ENCODE assay signal across 8 mouse cellular contexts in genomic region chr15:86034781-86035360, GRCm38 (mm10). TPM values are rescaled to one million over a fixed set of nuclear protein-coding genes. Genes with fewer than 3 reads are reported as not detected.
DNase-seq lines count a peak whose midpoint lies in the region; ATAC-seq and TF ChIP-seq lines count a peak whose summit lies in the region.

No protein-coding gene starts in this region.

- H3K36me3 ChIP-seq in kidney, adult 2 months (ENCODE audit: control insufficient read depth, insufficient read depth, low read length): no peaks in the 10 kb centered on the region
- peaks cover 16% of the 10 kb centered on the region; the same call in 1 of the 2 replicates for H3K36me3 ChIP-seq in embryonic facial prominence, embryonic 14.5 days (ENCODE audit: control insufficient read depth, insufficient read depth, low read length)
- H3K36me3 ChIP-seq in limb, embryonic 10.5 days: peaks cover 20% of the 10 kb centered on the region
- no peaks in the 10 kb centered on the region for H3K36me3 ChIP-seq in midbrain, embryonic 16.5 days (ENCODE audit: control insufficient read depth, insufficient read depth, low read length)

- H3K4me3 ChIP-seq in kidney, adult 2 months (ENCODE audit: insufficient read depth, low read depth, low read length): peak overlapping the region; percentile 45; the same call in 1 of the 2 replicates
- H3K4me3 ChIP-seq in embryonic facial prominence, embryonic 14.5 days (ENCODE audit: low read depth, low read length): peak overlapping the region; percentile 66
- H3K4me3 ChIP-seq in limb, embryonic 10.5 days: peak overlapping the region; percentile 65
- H3K4me3 ChIP-seq in midbrain, embryonic 16.5 days (ENCODE audit: low read depth, low read length): no peak overlapping the region
- no peak overlapping the region for H3K4me3 ChIP-seq in cerebellum, adult 2 months (replicated peaks; ENCODE audit: insufficient read depth, low read depth, low read length)

- peak overlapping the region; percentile 87 for H3K4me2 ChIP-seq in embryonic facial prominence, embryonic 14.5 days (ENCODE audit: low read depth, low read length)
- peak overlapping the region; percentile 58 for H3K4me2 ChIP-seq in midbrain, embryonic 16.5 days (ENCODE audit: low read length)

- H3K9ac ChIP-seq in embryonic facial prominence, embryonic 14.5 days (ENCODE audit: low read depth, low read length): 0 out of 2 replicates have a peak overlapping the region, but pooled peaks have one; percentile 69
- no peak overlapping the region for H3K9ac ChIP-seq in midbrain, embryonic 16.5 days (ENCODE audit: low read depth, low read length)

- no peak for TF ChIP-seq CTCF in kidney, adult 2 months (conservative IDR thresholded peaks at IDR 0.05; ENCODE audit: insufficient read depth, insufficient read length, low read depth, low read length)
- TF ChIP-seq CTCF in cerebellum, adult 2 months (IDR thresholded peaks at IDR 0.05; ENCODE audit: borderline replicate concordance, insufficient read depth, low read depth, low read length): no peak

- peaks cover 11% of the 10 kb centered on the region; the same call in 1 of the 2 replicates for H3K9me3 ChIP-seq in embryonic facial prominence, embryonic 14.5 days (ENCODE audit: control insufficient read depth, low read length)
- 0 out of 2 replicates have a peak, but pooled peaks cover 2% of the 10 kb centered on the region for H3K9me3 ChIP-seq in limb, embryonic 10.5 days (replicated peaks)
- no peaks in the 10 kb centered on the region; the same call in 1 of the 2 replicates for H3K9me3 ChIP-seq in midbrain, embryonic 16.5 days (replicated peaks; ENCODE audit: control insufficient read depth, low read length, poor library complexity, severe bottlenecking)

- no peaks in the 10 kb centered on the region for H3K27me3 ChIP-seq in kidney, adult 2 months (replicated peaks; ENCODE audit: control insufficient read depth, insufficient read depth, low read length)
- H3K27me3 ChIP-seq in embryonic facial prominence, embryonic 14.5 days (replicated peaks; ENCODE audit: control insufficient read depth, insufficient read depth, low read length): peaks cover 25% of the 10 kb centered on the region
- H3K27me3 ChIP-seq in limb, embryonic 10.5 days (ENCODE audit: low read depth, poor library complexity, severe bottlenecking): peaks cover 73% of the 10 kb centered on the region
- H3K27me3 ChIP-seq in midbrain, embryonic 16.5 days (ENCODE audit: control insufficient read depth, insufficient read depth, low read depth, low read length): peaks cover 35% of the 10 kb centered on the region
- H3K27me3 ChIP-seq in cerebellum, adult 2 months (ENCODE audit: control insufficient read depth, insufficient read depth, low read length): no peaks in the 10 kb centered on the region; the same call in 1 of the 2 replicates

- ATAC-seq in embryonic facial prominence, embryonic 14.5 days (ENCODE audit: low read depth): peak; percentile 10
- no peak for ATAC-seq in midbrain, embryonic 16.5 days

- peaks cover 7% of the 10 kb centered on the region; the same call in 1 of the 2 replicates for H3K4me1 ChIP-seq in kidney, adult 2 months (ENCODE audit: control insufficient read depth, insufficient read depth, low read length)
- peaks cover 4% of the 10 kb centered on the region; the same call in 1 of the 2 replicates for H3K4me1 ChIP-seq in embryonic facial prominence, embryonic 14.5 days (ENCODE audit: control insufficient read depth, insufficient read depth, low read length)
- H3K4me1 ChIP-seq in limb, embryonic 10.5 days: peaks cover 36% of the 10 kb centered on the region
- peaks cover 21% of the 10 kb centered on the region for H3K4me1 ChIP-seq in midbrain, embryonic 16.5 days (ENCODE audit: control insufficient read depth, insufficient read depth, low read length)
- no peaks in the 10 kb centered on the region for H3K4me1 ChIP-seq in cerebellum, adult 2 months (ENCODE audit: control insufficient read depth, insufficient read depth, low read length)

- TF ChIP-seq POLR2A in kidney, adult 2 months (IDR thresholded peaks at IDR 0.05; ENCODE audit: low read depth, low read length): no peak
- TF ChIP-seq POLR2A in cerebellum, adult 2 months (IDR thresholded peaks at IDR 0.05; ENCODE audit: borderline replicate concordance, insufficient read depth, low read length): no peak

- WGBS in kidney, adult 2 months: 17% methylated on average over 12 of the region's 12 CpGs
- 5% methylated on average over 12 of the region's 12 CpGs for WGBS in embryonic facial prominence, embryonic 14.5 days
- WGBS in limb, embryonic 10.5 days: 1% methylated on average over 12 of the region's 12 CpGs
- 7% methylated on average over 12 of the region's 12 CpGs for WGBS in midbrain, embryonic 16.5 days
- WGBS in cerebellum, adult 2 months: 51% methylated on average over 12 of the region's 12 CpGs

- peak; percentile 27 for DNase-seq in kidney, adult 2 months
- DNase-seq in kidney, adult 8-10 months: no peak
- DNase-seq in embryonic facial prominence, embryonic 14.5 days (ENCODE audit: low spot score): peak; percentile 72
- no peak for DNase-seq in limb, embryonic 10.5 days (ENCODE audit: low spot score)
- DNase-seq in cerebellum, adult 2 months: no peak
- no peak for DNase-seq in gastrocnemius, postnatal 4 days (ENCODE audit: low spot score in 2 of 2)
- no peak for DNase-seq in layer of hippocampus, adult 9-10 months (ENCODE audit: low spot score)

- H3K27ac ChIP-seq in kidney, adult 2 months (ENCODE audit: insufficient read depth, low read depth, low read length): no peak overlapping the region
- peak overlapping the region; percentile 28 for H3K27ac ChIP-seq in embryonic facial prominence, embryonic 14.5 days (replicated peaks; ENCODE audit: low read depth, low read length)
- no peak overlapping the region for H3K27ac ChIP-seq in limb, embryonic 10.5 days
- H3K27ac ChIP-seq in midbrain, embryonic 16.5 days (ENCODE audit: low read length): no peak overlapping the region
- no peak overlapping the region for H3K27ac ChIP-seq in cerebellum, adult 2 months (ENCODE audit: insufficient read depth, low read length)

RNA-seq across cellular contexts. Expression of gene Celsr1, which starts 1.3 kb away (rescaled TPM):
- 12.4 and 16.8 TPM in 2 replicates for polyA plus RNA-seq in kidney, adult 2 months (2012; rRNA removed)
- 5.5 TPM in 2 replicates for polyA plus RNA-seq in embryonic facial prominence, embryonic 14.5 days (2014; fragmentation: Nextera tagmentation; extraction: Ambion mirVana)
- 0.67 and 0.86 TPM in 2 replicates for polyA plus RNA-seq in limb, embryonic 10.5 days (2016; fragmentation: Nextera tagmentation; extraction: Ambion mirVana)
- polyA plus RNA-seq in midbrain, embryonic 16.5 days (2015; fragmentation: Nextera tagmentation; extraction: Ambion mirVana): 1.1 and 1.3 TPM in 2 replicates
- 0.49 and 0.60 TPM in 2 replicates for polyA plus RNA-seq in cerebellum, adult 2 months (2012; rRNA removed)
- 1 to 10 TPM; 1.6 to 1.7 TPM for total RNA-seq in gastrocnemius, postnatal 4 days (2021)

RNA-seq across cellular contexts. Expression of gene Gramd4, which starts 22.6 kb away (rescaled TPM):
- 18.9 and 20.6 TPM in 2 replicates for polyA plus RNA-seq in kidney, adult 2 months (2012; rRNA removed)
- polyA plus RNA-seq in embryonic facial prominence, embryonic 14.5 days (2014; fragmentation: Nextera tagmentation; extraction: Ambion mirVana): 7.6 and 10.8 TPM in 2 replicates
- 13.0 and 14.1 TPM in 2 replicates for polyA plus RNA-seq in limb, embryonic 10.5 days (2016; fragmentation: Nextera tagmentation; extraction: Ambion mirVana)
- polyA plus RNA-seq in midbrain, embryonic 16.5 days (2015; fragmentation: Nextera tagmentation; extraction: Ambion mirVana): 36.0 and 36.7 TPM in 2 replicates
- polyA plus RNA-seq in cerebellum, adult 2 months (2012; rRNA removed): 36.0 and 40.4 TPM in 2 replicates
- 10 to 100 TPM; 11.0 to 12.3 TPM for total RNA-seq in gastrocnemius, postnatal 4 days (2021)

Comparison
In these comparisons a context has a peak if more than half of its experiments do, and no peak if none do; other contexts are left out.
1. DNase-seq: peak in kidney, adult 2 months (single experiment) and embryonic facial prominence, embryonic 14.5 days (single experiment); none in kidney, adult 8-10 months (0 of 2), limb, embryonic 10.5 days (single experiment), cerebellum, adult 2 months (0 of 2), gastrocnemius, postnatal 4 days (0 of 2) and layer of hippocampus, adult 9-10 months (single experiment).
2. H3K4me3 ChIP-seq: peak in kidney, adult 2 months (single experiment), embryonic facial prominence, embryonic 14.5 days (single experiment) and limb, embryonic 10.5 days (single experiment); none in midbrain, embryonic 16.5 days (single experiment) and cerebellum, adult 2 months (single experiment).